Mouse (Mus musculus): ENCODE measurements at regions not wholly inside any gene's neighbourhood (a gene's known extent, or its start where the extent isn't known, plus 50 kb on each side); places are given as distances from the start of the nearest gene placed in this dataset.

DNA sequence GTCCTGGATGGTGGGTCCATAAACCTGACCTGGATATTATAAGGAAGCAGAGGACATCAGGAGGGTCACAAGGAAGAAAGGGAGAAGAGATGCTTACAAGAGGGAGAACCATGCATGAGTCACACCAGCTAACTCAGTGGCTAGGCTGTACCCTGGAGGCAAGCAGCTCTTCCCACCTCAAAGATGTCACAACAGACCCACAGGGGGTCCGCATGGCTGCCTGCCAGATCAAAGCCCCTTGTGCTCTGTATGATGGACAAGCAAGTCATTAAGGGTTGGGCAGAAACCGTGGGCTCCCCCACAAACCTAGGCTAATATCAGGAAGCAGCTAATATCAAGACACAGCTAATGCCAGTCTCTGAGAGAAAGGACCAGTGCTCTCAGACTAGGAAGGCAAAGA, 343.9 kb upstream of the Mef2c start:
- Histone ChIP-seq H3K27ac (ENCODE audit: insufficient read depth, low read length) (no peak overlapping the region), H3K4me3 (ENCODE audit: extremely low read depth, insufficient read depth, insufficient read length) (no peak overlapping the region), H3K27me3 (ENCODE audit: control insufficient read depth, insufficient read depth, low read length) (no peaks in the 10 kb centered on the region), H3K36me3 (ENCODE audit: control insufficient read depth, insufficient read depth, low read length) (no peaks in the 10 kb centered on the region), H3K4me1 (ENCODE audit: control insufficient read depth, insufficient read depth, insufficient read length) (no peaks in the 10 kb centered on the region)
- DNase-seq (ENCODE audit: low read depth in 1 of 2, low spot score in 2 of 2): no peak
- 89% methylated on average over 2 of the region's 2 CpGs for WGBS
- TF ChIP-seq CTCF (IDR thresholded peaks at IDR 0.05; ENCODE audit: extremely low read depth, insufficient read depth, insufficient read length, insufficient replicate concordance) (no peak), POLR2A (IDR thresholded peaks at IDR 0.05; ENCODE audit: low read depth, low read length) (no peak)

DNA sequence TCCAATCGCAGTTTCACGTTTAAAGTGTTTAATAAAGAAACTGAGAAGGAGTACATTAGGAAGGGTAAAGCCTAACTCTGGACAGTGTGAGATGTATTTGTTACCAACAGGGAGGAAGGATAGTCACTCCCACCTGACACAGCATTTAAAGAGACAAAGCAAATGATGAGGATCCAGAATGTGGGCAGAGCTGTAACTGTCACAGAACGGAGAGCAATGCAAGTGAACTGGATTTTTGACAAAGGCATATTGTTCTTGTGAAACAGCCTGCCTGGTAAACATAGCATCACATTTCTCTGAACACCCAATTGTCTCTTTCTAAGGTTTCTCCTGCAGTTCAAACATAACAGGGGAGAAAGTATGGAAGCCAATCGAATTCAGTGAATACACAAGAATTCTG, 341.1 kb upstream of the Mef2c start:
- TF ChIP-seq POLR2A (IDR thresholded peaks at IDR 0.05; ENCODE audit: low read depth, low read length) (no peak), CTCF (IDR thresholded peaks at IDR 0.05; ENCODE audit: extremely low read depth, insufficient read depth, insufficient read length, insufficient replicate concordance) (no peak)
- no peak overlapping the region for H3K27ac ChIP-seq (ENCODE audit: insufficient read depth, low read length)
- 91% methylated on average over 4 of the region's 4 CpGs for WGBS

DNA sequence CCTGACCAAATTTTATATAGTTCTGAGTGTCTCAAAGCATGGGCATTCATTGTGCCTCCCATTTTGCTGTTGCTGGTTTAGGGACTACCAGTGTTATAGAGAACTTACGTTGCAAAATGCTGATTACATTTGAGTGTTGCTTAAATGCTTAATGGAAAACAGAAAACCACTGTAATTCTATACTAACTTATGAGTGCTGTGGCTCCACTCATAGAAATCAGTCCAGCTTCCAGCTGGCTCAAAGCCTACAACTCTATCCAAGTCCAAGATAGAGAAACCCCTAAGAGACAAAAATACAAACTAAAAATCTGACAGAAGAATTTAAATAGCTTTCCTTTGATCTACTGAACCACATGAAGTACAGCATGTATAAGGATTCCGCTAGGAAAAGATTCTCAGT, 328.7 kb upstream of the Mef2c start:
- H3K27ac ChIP-seq (ENCODE audit: insufficient read depth, low read length): no peak overlapping the region
- H3K4me1 ChIP-seq (ENCODE audit: control insufficient read depth, insufficient read depth, insufficient read length): no peaks in the 10 kb centered on the region
- no peaks in the 10 kb centered on the region for H3K36me3 ChIP-seq (ENCODE audit: control insufficient read depth, insufficient read depth, low read length)
- TF ChIP-seq POLR2A (IDR thresholded peaks at IDR 0.05; ENCODE audit: low read depth, low read length) (no peak), CTCF (IDR thresholded peaks at IDR 0.05; ENCODE audit: extremely low read depth, insufficient read depth, insufficient read length, insufficient replicate concordance) (no peak)
- no peak overlapping the region for H3K4me3 ChIP-seq (ENCODE audit: extremely low read depth, insufficient read depth, insufficient read length)
- DNase-seq (ENCODE audit: low read depth in 1 of 2, low spot score in 2 of 2): no peak
- no peaks in the 10 kb centered on the region for H3K27me3 ChIP-seq (ENCODE audit: control insufficient read depth, insufficient read depth, low read length)
- 90% methylated on average over 2 of the region's 2 CpGs for WGBS

More for the DNA sequence above, 341.1 kb upstream of the Mef2c start:
- no peaks in the 10 kb centered on the region for H3K4me1 ChIP-seq (ENCODE audit: control insufficient read depth, insufficient read depth, insufficient read length)
- DNase-seq (ENCODE audit: low read depth in 1 of 2, low spot score in 2 of 2): no peak
- no peaks in the 10 kb centered on the region for H3K36me3 ChIP-seq (ENCODE audit: control insufficient read depth, insufficient read depth, low read length)
- no peak overlapping the region for H3K4me3 ChIP-seq (ENCODE audit: extremely low read depth, insufficient read depth, insufficient read length)
- no peaks in the 10 kb centered on the region for H3K27me3 ChIP-seq (ENCODE audit: control insufficient read depth, insufficient read depth, low read length)

DNA sequence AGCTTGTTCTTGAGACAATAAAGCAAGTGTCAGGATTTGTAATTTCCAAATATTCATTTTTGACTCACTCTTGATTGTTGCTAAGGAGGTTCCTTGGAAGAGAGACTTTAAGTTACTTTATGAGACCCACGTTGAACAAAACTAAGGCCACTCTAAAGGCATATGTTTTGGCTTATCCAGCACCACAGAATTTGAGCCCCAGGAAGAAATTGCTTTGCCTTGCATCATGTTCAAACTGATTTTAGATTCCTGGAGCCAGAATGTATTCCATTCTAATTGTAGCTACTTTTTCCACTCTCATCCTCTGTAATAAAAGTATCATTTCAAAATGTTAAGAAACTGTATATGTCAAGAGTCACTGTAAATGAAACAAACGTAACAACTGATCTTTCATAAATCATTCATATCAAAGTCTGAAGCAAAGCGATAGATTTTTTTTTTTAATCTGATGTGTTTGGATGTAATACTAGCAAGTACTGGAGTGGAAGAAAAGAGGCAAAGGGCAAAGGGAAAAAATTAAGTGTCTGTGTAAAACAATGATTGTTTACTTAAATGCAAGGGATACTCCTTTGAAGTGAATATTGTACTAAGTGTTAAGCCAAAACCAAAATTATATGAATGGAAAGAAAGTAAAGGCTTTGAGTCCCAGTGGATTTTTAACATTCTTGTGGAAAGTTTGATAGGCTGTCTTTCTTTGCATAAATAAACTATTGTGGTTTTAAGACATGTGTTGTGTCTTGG, 301.7 kb upstream of the Mef2c start:
- TF ChIP-seq CTCF (IDR thresholded peaks at IDR 0.05; ENCODE audit: extremely low read depth, insufficient read depth, insufficient read length, insufficient replicate concordance) (no peak), POLR2A (IDR thresholded peaks at IDR 0.05; ENCODE audit: low read depth, low read length) (no peak)
- H3K27ac ChIP-seq (ENCODE audit: insufficient read depth, low read length): no peak overlapping the region
- 89% methylated on average over 3 of the region's 3 CpGs for WGBS
- H3K27me3 ChIP-seq (ENCODE audit: control insufficient read depth, insufficient read depth, low read length): no peaks in the 10 kb centered on the region
- H3K36me3 ChIP-seq (ENCODE audit: control insufficient read depth, insufficient read depth, low read length): no peaks in the 10 kb centered on the region
- H3K4me1 ChIP-seq (ENCODE audit: control insufficient read depth, insufficient read depth, insufficient read length): no peaks in the 10 kb centered on the region
- H3K4me3 ChIP-seq (ENCODE audit: extremely low read depth, insufficient read depth, insufficient read length): no peak overlapping the region
- no peak for DNase-seq (ENCODE audit: low read depth in 1 of 2, low spot score in 2 of 2)

DNA sequence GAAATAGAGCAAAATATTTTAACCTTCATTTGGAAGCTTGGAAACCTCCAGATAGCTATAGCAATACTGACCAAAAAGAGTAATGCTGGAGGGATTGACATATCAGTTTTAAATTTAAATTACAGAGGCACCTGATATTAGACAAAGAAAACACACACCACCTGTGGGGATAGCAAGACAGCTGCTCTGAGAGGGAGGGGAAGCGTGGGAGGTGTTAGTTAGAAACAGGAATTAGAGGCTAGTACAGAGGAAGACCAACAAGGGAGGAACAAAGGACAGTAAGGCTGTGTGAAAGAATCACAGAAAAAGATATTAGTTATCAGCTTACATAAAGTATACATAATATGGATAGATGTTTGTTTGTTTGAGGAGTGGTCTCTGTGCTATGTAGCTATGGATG, 297.2 kb upstream of the Mef2c start:
- no peaks in the 10 kb centered on the region for H3K27me3 ChIP-seq (ENCODE audit: control insufficient read depth, insufficient read depth, low read length)
- no peaks in the 10 kb centered on the region for H3K36me3 ChIP-seq (ENCODE audit: control insufficient read depth, insufficient read depth, low read length)
- TF ChIP-seq POLR2A (IDR thresholded peaks at IDR 0.05; ENCODE audit: low read depth, low read length): no peak
- TF ChIP-seq CTCF (IDR thresholded peaks at IDR 0.05; ENCODE audit: extremely low read depth, insufficient read depth, insufficient read length, insufficient replicate concordance): no peak
- no peak overlapping the region for H3K27ac ChIP-seq (ENCODE audit: insufficient read depth, low read length)
- DNase-seq (ENCODE audit: low read depth in 1 of 2, low spot score in 2 of 2): no peak
- no peak overlapping the region for H3K4me3 ChIP-seq (ENCODE audit: extremely low read depth, insufficient read depth, insufficient read length)
- 37% methylated on average over 1 of the region's 1 CpGs for WGBS
- no peaks in the 10 kb centered on the region for H3K4me1 ChIP-seq (ENCODE audit: control insufficient read depth, insufficient read depth, insufficient read length)

DNA sequence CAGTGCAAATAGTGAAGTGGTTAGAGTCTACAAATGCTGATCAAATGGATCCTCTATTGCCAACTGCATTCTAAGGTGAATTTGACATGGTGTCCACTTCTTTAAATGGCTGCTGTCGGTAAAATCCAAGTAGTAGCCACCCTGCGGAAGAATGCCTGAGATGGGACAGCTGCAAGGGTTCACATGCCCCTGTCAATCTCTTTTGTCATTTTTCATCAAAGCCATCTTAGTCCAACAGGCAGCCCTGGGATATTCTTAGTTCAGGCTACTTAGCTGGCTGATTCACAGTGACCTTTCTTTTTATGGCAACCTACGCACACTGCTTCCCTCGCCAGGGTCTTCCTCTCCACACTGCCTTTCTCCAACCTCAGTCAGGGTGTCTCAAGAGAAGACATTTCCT, 296.3 kb upstream of the Mef2c start:
- Histone ChIP-seq H3K4me3 (ENCODE audit: extremely low read depth, insufficient read depth, insufficient read length) (no peak overlapping the region), H3K27ac (ENCODE audit: insufficient read depth, low read length) (no peak overlapping the region), H3K4me1 (ENCODE audit: control insufficient read depth, insufficient read depth, insufficient read length) (no peaks in the 10 kb centered on the region), H3K36me3 (ENCODE audit: control insufficient read depth, insufficient read depth, low read length) (no peaks in the 10 kb centered on the region), H3K27me3 (ENCODE audit: control insufficient read depth, insufficient read depth, low read length) (no peaks in the 10 kb centered on the region)
- 90% methylated on average over 4 of the region's 4 CpGs for WGBS
- TF ChIP-seq POLR2A (IDR thresholded peaks at IDR 0.05; ENCODE audit: low read depth, low read length) (no peak), CTCF (IDR thresholded peaks at IDR 0.05; ENCODE audit: extremely low read depth, insufficient read depth, insufficient read length, insufficient replicate concordance) (no peak)
- no peak for DNase-seq (ENCODE audit: low read depth in 1 of 2, low spot score in 2 of 2)

DNA sequence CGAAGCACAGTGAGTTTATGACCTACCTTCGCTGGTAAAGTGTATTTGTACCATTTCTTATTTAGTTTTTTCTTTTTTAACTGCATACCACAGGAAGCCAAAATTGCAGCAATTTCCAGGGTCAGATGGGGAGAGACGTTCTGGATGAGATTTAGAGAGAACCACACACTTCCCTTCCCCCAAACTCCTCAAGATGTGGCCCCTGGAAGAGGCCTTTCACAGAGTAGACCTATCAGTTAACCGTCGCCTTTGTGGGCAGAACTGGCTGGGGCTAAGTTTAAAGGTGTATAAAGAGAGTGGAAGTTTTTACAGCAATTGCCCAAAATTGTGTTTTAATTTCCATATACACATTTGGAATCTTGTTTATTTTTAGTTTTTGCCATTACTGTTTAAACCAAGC, 295.7 kb upstream of the Mef2c start:
- Histone ChIP-seq H3K36me3 (ENCODE audit: control insufficient read depth, insufficient read depth, low read length) (no peaks in the 10 kb centered on the region), H3K4me1 (ENCODE audit: control insufficient read depth, insufficient read depth, insufficient read length) (no peaks in the 10 kb centered on the region), H3K27me3 (ENCODE audit: control insufficient read depth, insufficient read depth, low read length) (no peaks in the 10 kb centered on the region), H3K27ac (ENCODE audit: insufficient read depth, low read length) (no peak overlapping the region), H3K4me3 (ENCODE audit: extremely low read depth, insufficient read depth, insufficient read length) (no peak overlapping the region)
- no peak for DNase-seq (ENCODE audit: low read depth in 1 of 2, low spot score in 2 of 2)
- WGBS: 43% methylated on average over 5 of the region's 5 CpGs
- no peak for TF ChIP-seq CTCF (IDR thresholded peaks at IDR 0.05; ENCODE audit: extremely low read depth, insufficient read depth, insufficient read length, insufficient replicate concordance)
- no peak for TF ChIP-seq POLR2A (IDR thresholded peaks at IDR 0.05; ENCODE audit: low read depth, low read length)

Measured in spleen, adult 2 months (tissue).